Mouse (Mus musculus) kidney, postnatal 0 days (tissue): ENCODE results near the gene Cpsf4l. TPM values are rescaled to one million over a fixed set of nuclear protein-coding genes. Genes with fewer than 3 reads are reported as not detected.

Source experiments
- ATAC-seq: fragments of 200-750 bp; cut with Nextera tagmentation; replicated peaks from 2 replicates; pipeline ENCODE4 v1.8.0; 2017; ENCODE audit warnings: low read depth, moderate number of reproducible peaks, moderate TSS enrichment, moderate library complexity; ENCODE audit not compliant: low FRiP score
- DNase-seq: peaks from one replicate; pipeline ENCODE4 v3.0.0-alpha.2; 2016; ENCODE audit warnings: low spot score
- H3K27ac ChIP-seq: fragments of 300-500 bp; sonication (generic); 2 replicates; pipeline ENCODE4 v1.5.1; 2014; ENCODE audit warnings: mild to moderate bottlenecking
- H3K27me3 ChIP-seq: fragments of 300-500 bp; sonication (generic); 2 replicates; pipeline ENCODE4 v1.6.1; 2014; ENCODE audit warnings: low read length, mixed read lengths; ENCODE audit not compliant: insufficient read depth
- H3K36me3 ChIP-seq: fragments of 300-500 bp; sonication (generic); 2 replicates; pipeline ENCODE4 v1.6.1; 2014; ENCODE audit warnings: low read length, mixed read lengths; ENCODE audit not compliant: insufficient read depth
- H3K4me1 ChIP-seq: fragments of 300-500 bp; sonication (generic); replicated peaks from 2 replicates; pipeline ENCODE4 v1.6.1; 2014; ENCODE audit warnings: antibody characterized with exemption, low read length, mixed read lengths; ENCODE audit not compliant: insufficient read depth
- H3K4me2 ChIP-seq: fragments of 300-500 bp; sonication (generic); 2 replicates; pipeline ENCODE4 v1.6.1; 2014; ENCODE audit warnings: mild to moderate bottlenecking, low read length, moderate library complexity, mixed read lengths
- H3K4me3 ChIP-seq: fragments of 300-500 bp; sonication (generic); replicated peaks from 2 replicates; pipeline ENCODE4 v1.5.1; 2014; ENCODE audit warnings: low read depth, low read length
- H3K9ac ChIP-seq: fragments of 300-500 bp; sonication (generic); 2 replicates; pipeline ENCODE4 v1.6.1; 2014; ENCODE audit warnings: low read depth, low read length
- H3K9me3 ChIP-seq: fragments of 300-500 bp; sonication (generic); replicated peaks from 2 replicates; pipeline ENCODE4 v1.6.1; 2016; ENCODE audit warnings: low read length, inconsistent platforms, mixed read lengths
- CTCF ChIP-seq: IDR thresholded peaks from 2 replicates; pipeline ENCODE4 v1.5.1; 2016; ENCODE audit warnings: antibody characterized with exemption, low read depth, mild to moderate bottlenecking, moderate library complexity
- WGBS: fragments of 180-500 bp; shearing (Covaris S2); extraction: QIAGEN DNeasy Blood & Tissue Kit; methylation state at CpG from one replicate; pipeline ENCODE4 v1.1.7; 2014; 5-methylcytosine and 5-hydroxymethylcytosine counted together
- polyA plus RNA-seq: library from polyadenylated mRNA; unstranded; fragments of >200 nt; fragmentation: Nextera tagmentation; extraction: Ambion mirVana; gene quantifications from 2 replicates; pipeline ENCODE4 v1.2.1, GENCODE M21; 2015

Cpsf4l gene
- polyA plus RNA-seq, 1 experiment from 2014 or later: 3.9 TPM

DNA sequence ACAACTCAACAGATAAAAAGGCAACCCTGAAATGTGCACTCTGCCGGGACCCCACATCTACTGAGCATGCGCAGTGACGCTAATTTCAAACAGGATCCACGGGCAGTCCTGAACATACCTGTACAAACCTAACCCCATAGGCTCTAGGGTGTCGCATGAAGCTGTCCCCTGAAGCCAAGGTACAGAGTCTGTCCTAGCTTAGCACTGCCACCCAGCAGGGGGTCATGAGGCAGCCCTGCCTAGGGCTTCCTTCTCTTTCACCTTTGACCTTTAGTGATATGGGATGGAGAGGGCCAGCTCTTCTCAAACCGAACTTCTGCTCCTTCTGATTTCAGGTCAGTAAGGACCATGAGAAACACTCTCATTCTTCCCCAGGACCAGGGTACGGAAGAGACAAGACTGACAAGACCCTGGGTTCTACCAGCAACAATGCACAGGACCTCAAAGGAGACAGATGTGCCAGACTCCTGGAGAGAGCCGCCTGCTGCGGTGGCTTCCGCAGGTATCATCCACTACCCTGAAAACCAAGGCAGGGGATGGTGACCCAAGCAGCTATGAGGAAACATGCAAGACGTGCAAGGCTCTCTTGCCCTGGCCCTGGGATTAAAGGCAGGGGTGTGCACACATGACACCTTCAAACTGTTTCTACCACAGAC, 38.0 kb upstream of the Cpsf4l start:
- no peak for DNase-seq
- no peak for TF ChIP-seq CTCF
- H3K9ac ChIP-seq: no peak overlapping the region

GRCm38 (mm10) chr11:113747056-113747455, 37.2 kb upstream of the Cpsf4l start:
- Histone ChIP-seq H3K9ac (peak overlapping the region; percentile 39), H3K9me3 (no peaks in the 10 kb centered on the region), H3K36me3 (0 out of 2 replicates have a peak, but pooled peaks cover 9% of the 10 kb centered on the region), H3K4me3 (peak overlapping the region; percentile 9; the same call in 1 of the 2 replicates), H3K27me3 (no peaks in the 10 kb centered on the region), H3K27ac (peak overlapping the region; percentile 72), H3K4me2 (peak overlapping the region; percentile 63), H3K4me1 (peaks cover 27% of the 10 kb centered on the region)
- ATAC-seq (no peak), DNase-seq (peak; percentile 84)
- WGBS: 9% methylated on average over 16 of the region's 16 CpGs
- TF ChIP-seq CTCF: no peak

More for the DNA sequence above, 38.0 kb upstream of the Cpsf4l start:
- H3K27me3 ChIP-seq: no peaks in the 10 kb centered on the region
- WGBS: 77% methylated on average over 11 of the region's 11 CpGs
- H3K4me1 ChIP-seq: peaks cover 30% of the 10 kb centered on the region
- no peak overlapping the region for H3K4me3 ChIP-seq
- H3K4me2 ChIP-seq: peak overlapping the region; percentile 63
- H3K27ac ChIP-seq: peak overlapping the region; percentile 96
- no peaks in the 10 kb centered on the region for H3K9me3 ChIP-seq
- 0 out of 2 replicates have a peak, but pooled peaks cover 6% of the 10 kb centered on the region for H3K36me3 ChIP-seq
- no peak for ATAC-seq

- H3K9ac ChIP-seq: no peak overlapping the region
- no peaks in the 10 kb centered on the region for H3K27me3 ChIP-seq
- no peak for TF ChIP-seq CTCF
Observed at GRCm38 (mm10) chr11:113745961-113746360, 36.1 kb upstream of the Cpsf4l start.

GRCm38 (mm10) chr11:113742998-113743397, 33.2 kb upstream of the Cpsf4l start:
- H3K4me1 ChIP-seq: peaks cover 21% of the 10 kb centered on the region

More at GRCm38 (mm10) chr11:113745961-113746360, 36.1 kb upstream of the Cpsf4l start:
- WGBS: 62% methylated on average over 4 of the region's 4 CpGs
- peaks cover 25% of the 10 kb centered on the region for H3K4me1 ChIP-seq
- no peak for ATAC-seq
- H3K9me3 ChIP-seq: no peaks in the 10 kb centered on the region
- 0 out of 2 replicates have a peak, but pooled peaks cover 9% of the 10 kb centered on the region for H3K36me3 ChIP-seq
- no peak overlapping the region for H3K4me2 ChIP-seq
- H3K27ac ChIP-seq: no peak overlapping the region
- DNase-seq: no peak
- no peak overlapping the region for H3K4me3 ChIP-seq

GRCm38 (mm10) chr11:113740100-113740499, 30.3 kb upstream of the Cpsf4l start:
- ATAC-seq: no peak
- Histone ChIP-seq H3K4me2 (no peak overlapping the region), H3K9me3 (no peaks in the 10 kb centered on the region), H3K9ac (0 out of 2 replicates have a peak overlapping the region, but pooled peaks have one; percentile 18), H3K36me3 (0 out of 2 replicates have a peak, but pooled peaks cover 3% of the 10 kb centered on the region), H3K4me3 (no peak overlapping the region), H3K27me3 (no peaks in the 10 kb centered on the region), H3K27ac (peak overlapping the region; percentile 64), H3K4me1 (peaks cover 23% of the 10 kb centered on the region; the same call in 1 of the 2 replicates)
- 55% methylated on average over 7 of the region's 7 CpGs for WGBS
- DNase-seq: no peak
- no peak for TF ChIP-seq CTCF

More at GRCm38 (mm10) chr11:113742998-113743397, 33.2 kb upstream of the Cpsf4l start:
- 0 out of 2 replicates have a peak, but pooled peaks cover 9% of the 10 kb centered on the region for H3K36me3 ChIP-seq
- ATAC-seq: no peak
- no peak overlapping the region for H3K9ac ChIP-seq
- peak; percentile 38; the same call in 1 of the 2 replicates for TF ChIP-seq CTCF
- H3K9me3 ChIP-seq: no peaks in the 10 kb centered on the region
- no peak overlapping the region for H3K4me2 ChIP-seq
- WGBS: 96% methylated on average over 1 of the region's 1 CpGs
- no peak overlapping the region for H3K4me3 ChIP-seq
- no peak overlapping the region for H3K27ac ChIP-seq
- no peak for DNase-seq
- H3K27me3 ChIP-seq: no peaks in the 10 kb centered on the region

- no peak for DNase-seq
- no peak for TF ChIP-seq CTCF
- no peak for ATAC-seq
- WGBS: 49% methylated on average over 8 of the region's 8 CpGs
- peak overlapping the region; percentile 64 for H3K27ac ChIP-seq
- H3K4me3 ChIP-seq: no peak overlapping the region
- H3K27me3 ChIP-seq: no peaks in the 10 kb centered on the region
- H3K36me3 ChIP-seq: 0 out of 2 replicates have a peak, but pooled peaks cover 3% of the 10 kb centered on the region
- peaks cover 30% of the 10 kb centered on the region for H3K4me1 ChIP-seq
- H3K9me3 ChIP-seq: no peaks in the 10 kb centered on the region
- H3K9ac ChIP-seq: no peak overlapping the region
- H3K4me2 ChIP-seq: no peak overlapping the region
Observed at GRCm38 (mm10) chr11:113739213-113739612, 29.4 kb upstream of the Cpsf4l start.
